ENCODE assay signal across 7 mouse cellular contexts in genomic region chr2:101797166-101797900, GRCm38 (mm10).
DNase-seq lines count a peak whose midpoint lies in the region; ATAC-seq lines count a peak whose summit lies in the region.

No protein-coding gene starts in this region.

- peaks cover 8% of the 10 kb centered on the region for H3K4me1 ChIP-seq in intestine, embryonic 14.5 days (replicated peaks; ENCODE audit: control insufficient read depth, insufficient read depth, low read length)
- peaks cover 3% of the 10 kb centered on the region for H3K4me1 ChIP-seq in liver, embryonic 16.5 days (ENCODE audit: control insufficient read depth, low read depth, low read length)
- peaks cover 3% of the 10 kb centered on the region; the same call in 1 of the 2 replicates for H3K4me1 ChIP-seq in neural tube, embryonic 11.5 days (ENCODE audit: control insufficient read depth, insufficient read depth, low read length)

- H3K27me3 ChIP-seq in intestine, embryonic 14.5 days (replicated peaks; ENCODE audit: control insufficient read depth, insufficient read depth, low read length) = no peaks in the 10 kb centered on the region
- peaks cover 22% of the 10 kb centered on the region for H3K27me3 ChIP-seq in liver, embryonic 16.5 days (ENCODE audit: control insufficient read depth, insufficient read depth, low read depth, low read length)
- H3K27me3 ChIP-seq in neural tube, embryonic 11.5 days (ENCODE audit: control insufficient read depth, insufficient read depth, low read length) = 0 out of 2 replicates have a peak, but pooled peaks cover 5% of the 10 kb centered on the region

- peak overlapping the region; percentile 64 for H3K4me3 ChIP-seq in intestine, embryonic 14.5 days (ENCODE audit: low read depth, low read length)
- peak overlapping the region; percentile 59 for H3K4me3 ChIP-seq in liver, embryonic 16.5 days (ENCODE audit: low read depth, low read length)
- peak overlapping the region; percentile 59 for H3K4me3 ChIP-seq in neural tube, embryonic 11.5 days (ENCODE audit: low read depth, low read length)

- H3K9me3 ChIP-seq in intestine, embryonic 14.5 days (ENCODE audit: control insufficient read depth, low read length) = no peaks in the 10 kb centered on the region
- H3K9me3 ChIP-seq in liver, embryonic 16.5 days (replicated peaks; ENCODE audit: control insufficient read depth, low read length) = no peaks in the 10 kb centered on the region
- H3K9me3 ChIP-seq in neural tube, embryonic 11.5 days (ENCODE audit: control insufficient read depth, low read length) = no peaks in the 10 kb centered on the region

- WGBS in intestine, embryonic 14.5 days = under 1% methylated on average over 49 of the region's 49 CpGs
- WGBS in liver, embryonic 16.5 days (ENCODE audit: insufficient replicate concordance) = under 1% methylated on average over 49 of the region's 49 CpGs
- whole genome bisulfite sequencing in neural tube, embryonic 11.5 days = under 1% methylated on average over 49 of the region's 49 CpGs

- H3K9ac ChIP-seq in intestine, embryonic 14.5 days (ENCODE audit: low read length) = peak overlapping the region; percentile 63
- H3K9ac ChIP-seq in liver, embryonic 16.5 days (ENCODE audit: low read depth, low read length) = peak overlapping the region; percentile 49
- H3K9ac ChIP-seq in neural tube, embryonic 11.5 days (ENCODE audit: low read length) = peak overlapping the region; percentile 65

- ATAC-seq in intestine, embryonic 14.5 days (replicated peaks; ENCODE audit: low FRiP score, low TSS enrichment, low read depth) = peak; percentile 66
- ATAC-seq in liver, embryonic 16.5 days (ENCODE audit: low read depth) = peak; percentile 64
- ATAC-seq in neural tube, embryonic 11.5 days (ENCODE audit: insufficient read depth, low FRiP score, low TSS enrichment) = peak; percentile 72

- peak overlapping the region; percentile 96 for H3K4me2 ChIP-seq in intestine, embryonic 14.5 days (ENCODE audit: low read length)
- H3K4me2 ChIP-seq in liver, embryonic 16.5 days (ENCODE audit: low read depth, low read length) = peak overlapping the region; percentile 70
- H3K4me2 ChIP-seq in neural tube, embryonic 11.5 days (ENCODE audit: low read depth) = peak overlapping the region; percentile 96

- H3K36me3 ChIP-seq in intestine, embryonic 14.5 days (ENCODE audit: control insufficient read depth, insufficient read depth, low read length) = no peaks in the 10 kb centered on the region
- no peaks in the 10 kb centered on the region for H3K36me3 ChIP-seq in liver, embryonic 16.5 days (ENCODE audit: control insufficient read depth, insufficient read depth)
- H3K36me3 ChIP-seq in neural tube, embryonic 11.5 days (ENCODE audit: control insufficient read depth, insufficient read depth, low read length) = no peaks in the 10 kb centered on the region

- DNase-seq in NIH3T3 (ENCODE audit: low read depth) = peak; percentile 66
- DNase-seq in adrenal gland, postnatal 25 days = peak; percentile 46
- DNase-seq in gastrocnemius, postnatal 4 days (ENCODE audit: low spot score in 2 of 2) = peak; percentile 22 to 25
- peak; percentile 82 for DNase-seq in intestine, embryonic 14.5 days (ENCODE audit: low spot score)
- DNase-seq in neural tube, embryonic 11.5 days (ENCODE audit: low spot score) = peak; percentile 67
- peak; percentile 45 for DNase-seq in thymus, postnatal 4 days

- H3K27ac ChIP-seq in intestine, embryonic 14.5 days (ENCODE audit: low read depth) = peak overlapping the region; percentile 76
- no peak overlapping the region for H3K27ac ChIP-seq in liver, embryonic 16.5 days (ENCODE audit: low read length)
- H3K27ac ChIP-seq in neural tube, embryonic 11.5 days (ENCODE audit: low read depth, low read length) = 0 out of 2 replicates have a peak overlapping the region, but pooled peaks have one; percentile 39

Comparison
In these comparisons a context has a peak if more than half of its experiments do, and no peak if none do; other contexts are left out.
1. DNase-seq: peak in every context shown above with its lines; median percentile 82 in intestine, embryonic 14.5 days; 67 in neural tube, embryonic 11.5 days; 66 in NIH3T3; 46 in adrenal gland, postnatal 25 days; 45 in thymus, postnatal 4 days; 24 in gastrocnemius, postnatal 4 days.